Mouse (Mus musculus) myocyte (in vitro differentiated cells): ENCODE results near the gene Usp18.

Experiments
- CEBPB ChIP-seq: IDR thresholded peaks from 2 replicates; pipeline ENCODE4 v1.6.1; 2011; ENCODE audit warnings: mild to moderate bottlenecking, moderate library complexity; ENCODE audit not compliant: poor library complexity, insufficient read depth, severe bottlenecking
- E2F4 ChIP-seq: IDR thresholded peaks from one replicate; pipeline ENCODE4 v1.6.1; 2011; ENCODE audit warnings: mild to moderate bottlenecking, control low read depth, moderate library complexity; ENCODE audit not compliant: insufficient read depth
- MAX ChIP-seq: IDR thresholded peaks from one replicate; pipeline ENCODE4 v1.6.1; 2011; ENCODE audit warnings: low read depth, mild to moderate bottlenecking, control low read depth
- MYOD1 ChIP-seq, 3 experiments: IDR thresholded peaks; one replicate each; pipeline ENCODE4 v1.6.1; 2011; ENCODE audit warnings: control low read depth in 2 of 3, low read depth in 2 of 3, mild to moderate bottlenecking in 2 of 3, moderate library complexity in 1 of 3; ENCODE audit not compliant: insufficient read length in 2 of 3, control insufficient read depth in 1 of 3
- MYOG ChIP-seq, 3 experiments: IDR thresholded peaks; one replicate each; pipeline ENCODE4 v1.6.1; 2011; ENCODE audit warnings: control low read depth in 2 of 3, low read depth in 2 of 3, mild to moderate bottlenecking in 2 of 3; ENCODE audit not compliant: insufficient read length in 2 of 3, control insufficient read depth in 1 of 3, insufficient read depth in 1 of 3
- POLR2A ChIP-seq: IDR thresholded peaks from one replicate; pipeline ENCODE4 v1.6.1; 2011; ENCODE audit warnings: low read depth, mild to moderate bottlenecking, control low read depth, moderate library complexity; ENCODE audit not compliant: insufficient read length
- POLR2AphosphoS2 ChIP-seq: IDR thresholded peaks from one replicate; pipeline ENCODE4 v1.6.1; 2011; ENCODE audit warnings: low read depth, control low read depth; ENCODE audit not compliant: insufficient read length
- TCF12 ChIP-seq: IDR thresholded peaks from one replicate; pipeline ENCODE4 v1.6.1; 2011; ENCODE audit warnings: mild to moderate bottlenecking, control low read depth; ENCODE audit not compliant: poor library complexity, insufficient read depth, severe bottlenecking
- TCF3 ChIP-seq: IDR thresholded peaks from one replicate; pipeline ENCODE4 v1.6.1; 2011; ENCODE audit warnings: low read depth, control low read depth; ENCODE audit not compliant: insufficient read length
- USF1 ChIP-seq: IDR thresholded peaks from one replicate; pipeline ENCODE4 v1.6.1; 2011; ENCODE audit warnings: low read depth, mild to moderate bottlenecking, control low read depth, moderate library complexity

DNA sequence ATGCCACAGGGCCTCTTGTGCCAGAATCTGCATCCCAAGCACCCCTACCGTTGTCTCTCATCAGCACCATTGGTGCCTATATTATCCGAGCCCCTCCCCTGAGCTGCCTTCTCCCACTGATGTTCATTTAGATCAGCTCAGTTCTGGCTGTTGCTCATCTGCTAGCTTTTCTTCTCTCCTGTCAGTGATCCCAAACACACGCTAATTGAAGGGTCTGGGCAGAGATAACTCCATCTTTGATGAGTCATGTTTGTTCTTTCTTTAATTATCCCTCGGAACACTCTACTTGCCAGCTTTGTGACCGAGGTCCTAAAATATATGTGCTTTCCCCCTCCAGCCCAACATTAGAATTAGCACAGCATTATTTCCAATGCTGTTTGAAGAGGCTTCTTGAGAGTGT, 30.4 kb upstream of the Usp18 start:
- no peak for TF ChIP-seq POLR2A
- no peak for TF ChIP-seq CEBPB
- no peak for TF ChIP-seq TCF12
- TF ChIP-seq MAX, result no peak
- no peak for TF ChIP-seq MYOG (IDR thresholded peaks at IDR 0.05; ENCODE audit: control insufficient read depth in 1 of 3, insufficient read depth in 1 of 3, insufficient read length in 2 of 3, low read depth in 2 of 3)
- TF ChIP-seq USF1, result no peak
- TF ChIP-seq POLR2AphosphoS2, result no peak
- TF ChIP-seq TCF3, result no peak
- TF ChIP-seq MYOD1 (IDR thresholded peaks at IDR 0.05; ENCODE audit: control insufficient read depth in 1 of 3, insufficient read length in 2 of 3, low read depth in 2 of 3), result no peak
- no peak for TF ChIP-seq E2F4
